Mouse (Mus musculus) kidney, embryonic 14.5 days (tissue): Measurements from ENCODE around the gene Slc9a1. TPM values are rescaled to one million over a fixed set of nuclear protein-coding genes. Genes with fewer than 3 reads are reported as not detected.

ENCODE experiments used
- ATAC-seq: fragments of 200-750 bp; cut with Nextera tagmentation; 2 replicates; pipeline ENCODE4 v1.8.0; 2017; ENCODE audit warnings: moderate number of reproducible peaks, mild to moderate bottlenecking, moderate TSS enrichment, moderate library complexity; ENCODE audit not compliant: low FRiP score, low TSS enrichment
- H3K27ac ChIP-seq: fragments of 300-500 bp; sonication (generic); 2 replicates; pipeline ENCODE4 v1.5.1; 2014; ENCODE audit warnings: low read depth, mild to moderate bottlenecking, low read length, moderate library complexity, mixed read lengths
- H3K27me3 ChIP-seq: fragments of 300-500 bp; sonication (generic); 2 replicates; pipeline ENCODE4 v1.6.1; 2014; ENCODE audit warnings: mild to moderate bottlenecking, low read length; ENCODE audit not compliant: control insufficient read depth, insufficient read depth
- H3K36me3 ChIP-seq: fragments of 300-500 bp; sonication (generic); 2 replicates; pipeline ENCODE4 v1.6.1; 2014; ENCODE audit warnings: low read length, mixed read lengths; ENCODE audit not compliant: control insufficient read depth, insufficient read depth
- H3K4me1 ChIP-seq: fragments of 300-500 bp; sonication (generic); 2 replicates; pipeline ENCODE4 v1.6.1; 2014; ENCODE audit warnings: low read length, mixed read lengths; ENCODE audit not compliant: control insufficient read depth, insufficient read depth
- H3K4me2 ChIP-seq: fragments of 300-500 bp; sonication (generic); replicated peaks from 2 replicates; pipeline ENCODE4 v1.6.1; 2014; ENCODE audit warnings: low read depth, mild to moderate bottlenecking, low read length
- H3K4me3 ChIP-seq: fragments of 300-500 bp; sonication (generic); 2 replicates; pipeline ENCODE4 v1.5.1; 2014; ENCODE audit warnings: mild to moderate bottlenecking, low read length
- H3K9ac ChIP-seq: fragments of 300-500 bp; sonication (generic); 2 replicates; pipeline ENCODE4 v1.6.1; 2014; ENCODE audit warnings: low read depth, mild to moderate bottlenecking, low read length, moderate library complexity
- H3K9me3 ChIP-seq: fragments of 300-500 bp; sonication (generic); 2 replicates; pipeline ENCODE4 v1.6.1; 2016; ENCODE audit warnings: low read length; ENCODE audit not compliant: control insufficient read depth
- WGBS: fragments of 180-500 bp; shearing (Covaris S2); extraction: QIAGEN DNeasy Blood & Tissue Kit; methylation state at CpG from one replicate; pipeline ENCODE4 v1.1.7; 2014; 5-methylcytosine and 5-hydroxymethylcytosine counted together
- polyA plus RNA-seq: library from polyadenylated mRNA; unstranded; fragments of >200 nt; fragmentation: Nextera tagmentation; extraction: Ambion mirVana; gene quantifications from 2 replicates; pipeline ENCODE4 v1.2.1, GENCODE M21; 2014

Slc9a1 gene
- polyA plus RNA-seq, 1 experiment from 2014 or later, result 7.6 TPM

GRCm38 (mm10) chr4:133404256-133404655, 34.8 kb downstream of the Slc9a1 start:
- no peak overlapping the region for H3K4me2 ChIP-seq
- no peak for ATAC-seq
- no peak overlapping the region for H3K4me3 ChIP-seq
- H3K9me3 ChIP-seq, result no peaks in the 10 kb centered on the region
- H3K4me1 ChIP-seq, result peaks cover 20% of the 10 kb centered on the region; the same call in 1 of the 2 replicates
- no peaks in the 10 kb centered on the region for H3K27me3 ChIP-seq
- WGBS, result 90% methylated on average over 5 of the region's 5 CpGs
- no peak overlapping the region for H3K9ac ChIP-seq
- H3K36me3 ChIP-seq, result no peaks in the 10 kb centered on the region
- no peak overlapping the region for H3K27ac ChIP-seq

DNA sequence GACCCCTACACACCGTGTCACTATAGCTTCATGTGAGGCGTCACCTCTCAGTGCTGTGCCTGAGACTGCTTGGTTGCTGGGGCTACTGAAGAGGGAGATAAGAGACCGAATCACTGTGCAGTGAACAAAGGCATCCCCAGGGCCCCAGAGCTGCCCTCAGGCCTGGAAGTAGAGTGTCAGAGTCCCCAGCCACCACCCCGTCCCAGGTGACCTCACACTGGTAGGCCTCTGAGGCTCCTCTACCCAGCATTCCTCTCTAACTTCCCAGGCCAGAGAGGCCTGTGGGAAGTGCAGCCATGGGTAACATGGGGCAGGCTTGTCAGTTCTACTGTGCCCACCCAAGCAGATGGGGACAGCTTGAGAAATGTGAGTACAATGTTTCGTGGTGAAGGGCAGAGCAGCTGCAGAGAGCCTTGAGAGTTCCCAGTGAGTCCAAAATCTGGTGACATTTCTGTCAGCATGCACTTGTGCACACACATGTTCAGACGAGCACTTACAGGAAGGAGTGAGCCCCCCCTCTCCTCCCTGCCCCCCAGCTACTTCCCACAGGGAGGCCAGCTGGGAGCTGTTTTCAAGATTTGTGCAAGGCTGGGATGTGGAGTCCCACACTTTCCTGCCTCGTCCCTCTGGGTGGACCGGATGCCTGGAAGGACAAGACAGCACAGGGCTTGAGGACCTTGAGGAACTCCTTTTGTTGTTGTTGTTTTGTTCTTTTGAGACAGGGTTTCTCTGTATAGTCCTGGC, 37.0 kb downstream of the Slc9a1 start:
- Histone ChIP-seq H3K36me3 (0 out of 2 replicates have a peak, but pooled peaks cover 2% of the 10 kb centered on the region), H3K4me1 (peaks cover 16% of the 10 kb centered on the region; the same call in 1 of the 2 replicates), H3K4me3 (no peak overlapping the region), H3K27me3 (no peaks in the 10 kb centered on the region), H3K9ac (no peak overlapping the region; the same call in 1 of the 2 replicates), H3K27ac (peak overlapping the region; percentile 1; the same call in 1 of the 2 replicates), H3K4me2 (no peak overlapping the region), H3K9me3 (no peaks in the 10 kb centered on the region)
- WGBS, result 59% methylated on average over 8 of the region's 8 CpGs
- peak; percentile 45; the same call in 1 of the 2 replicates for ATAC-seq

DNA sequence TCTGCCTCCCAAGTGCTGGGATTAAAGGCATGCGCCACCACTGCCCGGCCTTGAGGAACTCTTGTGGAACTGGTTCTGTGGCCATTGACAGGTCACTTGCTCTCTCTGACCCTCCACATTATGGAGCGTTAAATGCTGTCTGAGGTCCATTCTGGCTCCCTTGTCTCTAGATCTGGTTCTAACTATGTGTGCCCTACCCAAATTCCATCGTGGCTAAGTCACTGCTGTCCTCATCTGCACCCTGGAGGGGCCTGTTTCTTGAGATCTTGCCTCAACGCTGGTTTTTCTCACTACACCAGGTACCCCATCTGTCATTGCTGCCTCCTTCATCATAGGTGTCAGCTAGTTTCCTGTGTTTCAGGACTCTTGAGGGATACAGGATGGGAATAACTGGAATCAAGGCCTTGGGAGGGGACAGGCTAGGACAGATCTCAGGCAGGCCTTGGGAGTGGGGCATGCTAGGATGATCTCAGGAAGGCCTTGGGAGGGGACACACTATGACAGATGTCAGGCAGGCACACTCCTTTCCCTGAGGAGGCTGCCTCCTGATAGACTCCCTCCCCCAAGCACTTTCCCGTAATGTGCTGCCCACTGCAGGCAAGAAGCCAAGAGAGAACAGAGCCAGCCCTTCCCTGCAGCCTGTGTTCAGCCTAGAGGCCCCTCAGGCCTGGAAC, 37.7 kb downstream of the Slc9a1 start:
- no peak overlapping the region for H3K4me3 ChIP-seq
- ATAC-seq, result no peak
- peak overlapping the region; percentile 47; the same call in 1 of the 2 replicates for H3K27ac ChIP-seq
- H3K4me2 ChIP-seq, result no peak overlapping the region
- WGBS, result 68% methylated on average over 6 of the region's 6 CpGs
- H3K9me3 ChIP-seq, result no peaks in the 10 kb centered on the region
- no peaks in the 10 kb centered on the region for H3K27me3 ChIP-seq
- H3K9ac ChIP-seq, result no peak overlapping the region
- H3K36me3 ChIP-seq, result peaks cover 10% of the 10 kb centered on the region; the same call in 1 of the 2 replicates
- peaks cover 16% of the 10 kb centered on the region; the same call in 1 of the 2 replicates for H3K4me1 ChIP-seq

GRCm38 (mm10) chr4:133408006-133408405, 38.5 kb downstream of the Slc9a1 start:
- Histone ChIP-seq H3K4me1 (peaks cover 16% of the 10 kb centered on the region; the same call in 1 of the 2 replicates), H3K4me3 (no peak overlapping the region), H3K9me3 (no peaks in the 10 kb centered on the region), H3K36me3 (peaks cover 14% of the 10 kb centered on the region), H3K4me2 (no peak overlapping the region), H3K27ac (peak overlapping the region; percentile 47), H3K27me3 (no peaks in the 10 kb centered on the region), H3K9ac (no peak overlapping the region)
- 57% methylated on average over 7 of the region's 7 CpGs for WGBS
- no peak for ATAC-seq

- ATAC-seq, result no peak
- Histone ChIP-seq H3K4me1 (peaks cover 14% of the 10 kb centered on the region; the same call in 1 of the 2 replicates), H3K4me3 (no peak overlapping the region), H3K9me3 (no peaks in the 10 kb centered on the region), H3K9ac (no peak overlapping the region), H3K4me2 (no peak overlapping the region), H3K27ac (no peak overlapping the region), H3K27me3 (no peaks in the 10 kb centered on the region), H3K36me3 (peaks cover 22% of the 10 kb centered on the region)
- WGBS, result 91% methylated on average over 14 of the region's 14 CpGs
Measured at GRCm38 (mm10) chr4:133410994-133411393, 41.5 kb downstream of the Slc9a1 start.

GRCm38 (mm10) chr4:133412096-133412495, 42.6 kb downstream of the Slc9a1 start:
- ATAC-seq, result no peak
- WGBS, result 79% methylated on average over 14 of the region's 14 CpGs
- H3K27ac ChIP-seq, result no peak overlapping the region
- H3K9me3 ChIP-seq, result no peaks in the 10 kb centered on the region
- H3K4me1 ChIP-seq, result peaks cover 7% of the 10 kb centered on the region; the same call in 1 of the 2 replicates
- H3K4me3 ChIP-seq, result no peak overlapping the region
- no peak overlapping the region for H3K4me2 ChIP-seq
- H3K9ac ChIP-seq, result no peak overlapping the region
- peaks cover 25% of the 10 kb centered on the region for H3K36me3 ChIP-seq
- no peaks in the 10 kb centered on the region for H3K27me3 ChIP-seq

DNA sequence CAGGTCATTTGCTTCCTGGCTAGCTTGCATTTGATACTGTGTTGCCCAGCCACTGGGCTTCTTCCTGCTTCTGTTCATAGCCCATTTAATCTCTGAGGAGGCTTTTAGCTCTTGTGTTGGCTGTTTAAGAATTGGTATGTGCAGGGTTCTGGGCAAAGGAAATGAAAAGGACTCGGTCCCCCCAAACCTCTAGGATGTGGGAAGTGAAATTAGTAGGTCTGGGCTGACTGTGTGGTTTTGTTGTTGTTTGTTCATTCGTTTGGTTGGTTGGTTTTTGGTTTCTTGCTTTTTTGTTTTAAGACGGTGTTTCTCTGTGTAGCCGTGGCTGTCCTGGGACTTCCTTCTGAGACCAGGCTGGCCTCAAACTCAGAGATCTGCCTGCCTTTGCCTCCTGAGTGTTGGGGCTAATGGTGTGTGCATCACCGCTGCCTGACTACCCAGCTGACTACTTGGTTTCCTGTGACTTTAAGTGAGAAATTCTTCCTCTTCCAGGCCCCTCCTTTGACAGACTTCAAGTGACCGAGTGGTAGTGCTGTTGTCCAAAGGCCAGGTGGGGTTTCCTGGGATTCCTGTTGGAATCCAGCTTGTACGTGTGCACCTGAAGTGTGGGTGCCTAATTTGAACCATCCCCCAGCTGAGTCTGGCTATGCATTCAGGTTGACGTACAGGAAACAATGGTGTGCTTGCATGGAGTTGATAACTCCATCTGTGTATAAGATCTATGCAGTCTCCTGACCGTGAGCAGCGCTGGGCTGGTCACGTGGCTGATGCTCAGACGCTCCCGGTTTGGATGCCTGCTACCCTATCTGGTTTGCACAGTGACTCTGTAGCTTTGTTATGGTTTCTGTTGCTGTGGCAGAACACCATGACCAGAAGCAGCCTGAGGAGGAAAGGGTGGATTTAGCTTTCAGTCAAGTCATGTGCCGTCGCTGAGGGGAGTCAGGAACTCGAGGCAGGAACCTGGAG, 43.4 kb downstream of the Slc9a1 start:
- H3K4me1 ChIP-seq, result peaks cover 1% of the 10 kb centered on the region; the same call in 1 of the 2 replicates
- H3K4me3 ChIP-seq, result no peak overlapping the region
- no peaks in the 10 kb centered on the region for H3K27me3 ChIP-seq
- no peaks in the 10 kb centered on the region for H3K9me3 ChIP-seq
- no peak overlapping the region for H3K4me2 ChIP-seq
- 89% methylated on average over 16 of the region's 16 CpGs for WGBS
- no peak for ATAC-seq
- H3K9ac ChIP-seq, result no peak overlapping the region
- peaks cover 25% of the 10 kb centered on the region for H3K36me3 ChIP-seq
- H3K27ac ChIP-seq, result no peak overlapping the region

DNA sequence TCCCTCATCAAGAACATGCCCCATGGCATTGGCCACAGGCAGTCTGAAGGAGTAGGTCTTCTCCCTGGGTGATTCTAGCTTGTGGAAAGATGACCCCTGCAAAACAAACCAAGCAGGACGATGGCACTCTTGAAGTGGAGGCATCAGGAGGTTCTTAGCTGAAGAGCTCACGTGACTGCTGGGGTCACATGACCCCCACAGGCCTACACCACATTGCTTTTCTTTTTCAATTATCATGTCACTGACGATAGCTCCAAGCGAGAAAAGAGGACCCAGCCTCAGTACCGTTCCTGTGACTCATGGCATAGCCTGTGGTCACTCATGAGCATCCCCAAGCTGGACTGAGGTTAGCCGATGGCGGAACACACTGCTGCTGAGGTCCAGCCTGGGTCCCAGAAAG, 44.1 kb downstream of the Slc9a1 start:
- Histone ChIP-seq H3K9me3 (no peaks in the 10 kb centered on the region), H3K27me3 (no peaks in the 10 kb centered on the region), H3K36me3 (peaks cover 30% of the 10 kb centered on the region), H3K27ac (no peak overlapping the region), H3K9ac (no peak overlapping the region), H3K4me2 (no peak overlapping the region), H3K4me3 (no peak overlapping the region), H3K4me1 (no peaks in the 10 kb centered on the region)
- ATAC-seq, result no peak
- 88% methylated on average over 7 of the region's 7 CpGs for WGBS
